Mouse (Mus musculus) 3T3-L1 (cell line): ENCODE data around the gene Vwa7.

ENCODE experiments used
- DNase-seq: peaks from one replicate; pipeline ENCODE4 v3.0.0-alpha.2; 2015; ENCODE audit warnings: low read depth, low spot score

The Vwa7 gene

GRCm38 (mm10) chr17:35045807-35046680 lies 29.7 kb downstream of the Vwa7 start:
- DNase-seq: no peak

GRCm38 (mm10) chr17:35046681-35047455 lies 30.5 kb downstream of the Vwa7 start, which contains the start of gene Msh5:
Gene Msh5 (minus strand): TSS chr17:35046745.
- DNase-seq: peak; percentile 97

- DNase-seq: no peak
Observed at GRCm38 (mm10) chr17:35047688-35048087, 31.3 kb downstream of the Vwa7 start.

GRCm38 (mm10) chr17:35048149-35048931 lies 32.0 kb downstream of the Vwa7 start:
- DNase-seq: peak; percentile 68

- DNase-seq: no peak
Observed at GRCm38 (mm10) chr17:35048932-35049440, 32.6 kb downstream of the Vwa7 start.

GRCm38 (mm10) chr17:35049561-35050016 lies 33.2 kb downstream of the Vwa7 start, which contains the start of gene Clic1:
Gene Clic1 (plus strand): TSS chr17:35049966.
- DNase-seq: peak; percentile 85

- peak; percentile 87 for DNase-seq
Observed at GRCm38 (mm10) chr17:35050126-35050750, 33.9 kb downstream of the Vwa7 start.

- peak; percentile 94 for DNase-seq
Observed at GRCm38 (mm10) chr17:35051156-35052086, 35.0 kb downstream of the Vwa7 start.

GRCm38 (mm10) chr17:35052271-35052798 lies 36.0 kb downstream of the Vwa7 start:
- no peak for DNase-seq

- no peak for DNase-seq
Observed at GRCm38 (mm10) chr17:35055691-35056495, 39.5 kb downstream of the Vwa7 start.

GRCm38 (mm10) chr17:35057090-35057489 lies 40.7 kb downstream of the Vwa7 start:
- no peak for DNase-seq

GRCm38 (mm10) chr17:35058316-35058715 lies 41.9 kb downstream of the Vwa7 start:
- DNase-seq: no peak

GRCm38 (mm10) chr17:35058911-35059892 lies 42.8 kb downstream of the Vwa7 start, which contains the start of gene Ddah2:
Gene Ddah2 (plus strand): TSS chr17:35059035.
- DNase-seq: peak; percentile 89

GRCm38 (mm10) chr17:35060071-35060470 lies 43.7 kb downstream of the Vwa7 start:
- no peak for DNase-seq

- DNase-seq: peak; percentile 48
Observed at GRCm38 (mm10) chr17:35060737-35061297, 44.4 kb downstream of the Vwa7 start.

GRCm38 (mm10) chr17:35061299-35061698 lies 44.9 kb downstream of the Vwa7 start:
- no peak for DNase-seq

GRCm38 (mm10) chr17:35063466-35063865 lies 47.1 kb downstream of the Vwa7 start:
- DNase-seq: peak; percentile 44
